Mouse (Mus musculus): ENCODE data around the gene Poc1b. TPM values are rescaled to one million over a fixed set of nuclear protein-coding genes. Genes with fewer than 3 reads are reported as not detected.

Poc1b gene
- polyA plus RNA-seq (2016; fragmentation: Nextera tagmentation; extraction: Ambion mirVana), result 8.5 and 8.7 TPM in 2 replicates

GRCm38 (mm10) chr10:99106703-99107631 is at the start of gene Poc1b:
TSS of gene Poc1b (plus strand) at chr10:99107036.
- Histone ChIP-seq H3K36me3 (peaks cover 28% of the 10 kb centered on the region), H3K4me1 (peaks cover 12% of the 10 kb centered on the region), H3K27ac (peak within 1 kb of the TSS; percentile 83), H3K4me3 (peak within 1 kb of the TSS; percentile 96), H3K27me3 (replicated peaks) (no peaks in the 10 kb centered on the region), H3K9me3 (replicated peaks) (peaks cover 5% of the 10 kb centered on the region; the same call in 1 of the 2 replicates), H3K4me2 (peak within 1 kb of the TSS; percentile 96), H3K9ac (peak within 1 kb of the TSS; percentile 93)
- ATAC-seq, result peak; percentile 92
- WGBS (ENCODE audit: insufficient replicate concordance), result under 1% methylated on average over 105 of the region's 106 CpGs

DNA sequence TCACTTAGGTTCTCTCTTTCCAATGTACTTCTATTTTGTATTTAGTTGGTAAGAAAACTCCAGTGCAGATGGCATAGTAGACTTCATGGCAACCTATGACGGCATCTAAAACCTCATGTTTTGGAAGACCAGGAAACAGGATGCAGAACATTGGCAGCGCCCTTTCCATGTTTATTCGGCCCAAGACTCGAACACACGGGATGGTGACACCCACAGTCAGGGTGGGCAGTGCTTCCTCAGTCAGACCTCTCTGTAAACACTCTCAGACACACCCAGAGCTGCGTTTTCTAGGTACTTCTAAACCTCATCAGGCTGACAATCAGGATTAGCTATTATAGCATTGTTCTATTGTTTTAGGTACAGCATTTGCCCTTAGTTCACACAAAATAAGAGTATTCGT is 46.2 kb upstream of the Poc1b start:
- Histone ChIP-seq H3K9ac (no peak overlapping the region), H3K27me3 (replicated peaks) (no peaks in the 10 kb centered on the region), H3K27ac (no peak overlapping the region), H3K36me3 (no peaks in the 10 kb centered on the region), H3K4me2 (no peak overlapping the region), H3K9me3 (replicated peaks) (no peaks in the 10 kb centered on the region), H3K4me3 (no peak overlapping the region), H3K4me1 (no peaks in the 10 kb centered on the region)
- WGBS (ENCODE audit: insufficient replicate concordance), result 61% methylated on average over 7 of the region's 7 CpGs
- no peak for ATAC-seq

DNA sequence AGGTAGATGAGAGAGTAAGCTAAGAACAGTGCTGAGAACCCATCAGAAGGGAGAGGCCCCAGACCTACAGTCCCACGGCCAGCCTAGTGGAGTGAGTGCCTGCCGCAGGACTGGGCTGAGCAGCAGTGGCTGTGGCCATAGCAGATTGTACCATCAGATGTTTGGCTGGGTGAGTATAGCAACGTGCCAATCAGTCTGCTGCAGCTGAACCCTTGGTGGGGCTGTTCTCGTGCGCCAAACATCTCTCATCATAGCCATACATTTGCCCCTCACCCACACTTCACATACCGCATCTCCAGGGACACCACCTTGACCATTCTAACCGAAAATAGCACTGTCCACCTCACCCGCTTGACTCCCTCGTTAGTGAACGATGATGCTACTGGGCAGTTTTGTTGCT is 45.4 kb upstream of the Poc1b start:
- H3K27me3 ChIP-seq (replicated peaks), result no peaks in the 10 kb centered on the region
- H3K9ac ChIP-seq, result no peak overlapping the region
- 78% methylated on average over 10 of the region's 10 CpGs for WGBS (ENCODE audit: insufficient replicate concordance)
- H3K9me3 ChIP-seq (replicated peaks), result no peaks in the 10 kb centered on the region
- H3K27ac ChIP-seq, result no peak overlapping the region
- H3K4me1 ChIP-seq, result no peaks in the 10 kb centered on the region
- no peak overlapping the region for H3K4me3 ChIP-seq
- no peak for ATAC-seq
- no peak overlapping the region for H3K4me2 ChIP-seq
- no peaks in the 10 kb centered on the region for H3K36me3 ChIP-seq

DNA sequence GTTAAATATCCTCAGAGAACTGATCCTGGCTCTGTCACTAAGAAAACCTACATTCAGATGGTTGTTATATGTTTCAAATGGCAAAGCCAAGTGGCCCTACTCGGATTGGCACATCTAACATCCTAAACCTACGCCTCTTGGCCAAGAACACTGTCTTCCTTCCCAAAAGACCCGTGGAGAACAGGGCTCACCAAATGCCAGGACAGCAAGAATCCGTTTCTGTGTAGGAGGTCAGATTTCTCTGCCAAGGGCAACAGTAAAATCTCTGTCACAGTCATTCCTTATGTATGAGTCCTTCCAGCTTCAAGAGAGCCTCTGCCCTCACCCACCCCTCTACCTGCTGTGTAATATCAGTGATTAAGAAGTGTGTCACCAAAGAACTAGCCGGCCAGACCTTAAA is 44.3 kb upstream of the Poc1b start:
- H3K27ac ChIP-seq, result no peak overlapping the region
- no peaks in the 10 kb centered on the region for H3K4me1 ChIP-seq
- H3K9ac ChIP-seq, result no peak overlapping the region
- H3K36me3 ChIP-seq, result no peaks in the 10 kb centered on the region
- no peak for ATAC-seq
- H3K27me3 ChIP-seq (replicated peaks), result no peaks in the 10 kb centered on the region
- no peaks in the 10 kb centered on the region for H3K9me3 ChIP-seq (replicated peaks)
- H3K4me3 ChIP-seq, result no peak overlapping the region
- WGBS (ENCODE audit: insufficient replicate concordance), result 60% methylated on average over 5 of the region's 5 CpGs
- H3K4me2 ChIP-seq, result no peak overlapping the region

- ATAC-seq, result no peak
- Histone ChIP-seq H3K36me3 (no peaks in the 10 kb centered on the region), H3K4me3 (no peak overlapping the region), H3K27ac (no peak overlapping the region), H3K4me2 (no peak overlapping the region), H3K9ac (no peak overlapping the region), H3K27me3 (replicated peaks) (no peaks in the 10 kb centered on the region), H3K9me3 (replicated peaks) (no peaks in the 10 kb centered on the region), H3K4me1 (no peaks in the 10 kb centered on the region)
- WGBS (ENCODE audit: insufficient replicate concordance), result 77% methylated on average over 18 of the region's 18 CpGs
Observed at GRCm38 (mm10) chr10:99076113-99076895, 30.5 kb upstream of the Poc1b start.

DNA sequence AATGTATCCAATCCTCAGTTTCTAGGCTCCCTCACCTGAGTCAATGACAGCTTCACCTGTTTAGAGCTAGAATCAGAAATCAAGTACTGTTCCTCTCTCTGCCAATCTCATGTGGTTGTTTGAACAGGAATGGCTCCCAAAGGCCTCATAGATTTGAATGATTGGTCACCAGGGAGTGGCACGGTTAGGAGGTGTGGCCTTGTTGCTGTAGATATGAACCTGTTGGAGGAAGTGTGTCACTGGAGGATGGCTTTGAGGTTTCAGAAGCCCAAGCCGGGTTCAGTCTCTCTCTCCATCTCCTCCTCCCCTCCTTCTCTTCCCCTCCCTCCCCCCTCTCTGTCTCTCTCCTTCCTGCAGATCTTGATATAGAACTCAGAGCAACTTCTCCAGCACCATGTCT is 28.2 kb upstream of the Poc1b start:
- Histone ChIP-seq H3K36me3 (no peaks in the 10 kb centered on the region), H3K4me3 (no peak overlapping the region), H3K4me2 (no peak overlapping the region), H3K9ac (no peak overlapping the region), H3K27me3 (replicated peaks) (no peaks in the 10 kb centered on the region), H3K4me1 (no peaks in the 10 kb centered on the region), H3K27ac (no peak overlapping the region), H3K9me3 (replicated peaks) (no peaks in the 10 kb centered on the region)
- no peak for ATAC-seq
- WGBS (ENCODE audit: insufficient replicate concordance), result 35% methylated on average over 2 of the region's 2 CpGs

DNA sequence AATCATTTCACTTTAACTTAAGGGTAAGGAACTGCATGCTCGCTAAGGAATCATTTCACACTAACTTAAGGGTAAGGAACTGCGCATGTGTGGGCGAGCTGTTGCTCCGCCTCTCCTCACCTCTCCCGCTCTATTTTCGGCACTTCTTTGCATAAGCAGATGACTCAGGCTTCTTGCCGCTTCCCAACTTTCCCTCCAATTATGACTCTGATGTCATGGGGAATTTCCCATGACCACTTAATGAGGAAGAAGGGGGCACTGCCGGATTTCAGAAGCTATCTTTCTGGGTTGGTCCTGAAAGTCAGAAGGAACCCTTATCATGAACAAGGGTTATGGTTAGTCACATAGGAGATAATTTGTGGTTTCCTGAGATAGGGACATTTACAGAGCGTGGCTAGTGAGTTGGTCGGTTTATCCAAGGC is 25.3 kb upstream of the Poc1b start:
- H3K4me1 ChIP-seq, result no peaks in the 10 kb centered on the region
- peaks cover 10% of the 10 kb centered on the region; the same call in 1 of the 2 replicates for H3K27me3 ChIP-seq (replicated peaks)
- H3K9ac ChIP-seq, result no peak overlapping the region
- 36% methylated on average over 10 of the region's 10 CpGs for WGBS (ENCODE audit: insufficient replicate concordance)
- no peak for ATAC-seq
- H3K36me3 ChIP-seq, result no peaks in the 10 kb centered on the region
- H3K4me3 ChIP-seq, result no peak overlapping the region
- no peaks in the 10 kb centered on the region for H3K9me3 ChIP-seq (replicated peaks)
- H3K4me2 ChIP-seq, result no peak overlapping the region
- no peak overlapping the region for H3K27ac ChIP-seq

DNA sequence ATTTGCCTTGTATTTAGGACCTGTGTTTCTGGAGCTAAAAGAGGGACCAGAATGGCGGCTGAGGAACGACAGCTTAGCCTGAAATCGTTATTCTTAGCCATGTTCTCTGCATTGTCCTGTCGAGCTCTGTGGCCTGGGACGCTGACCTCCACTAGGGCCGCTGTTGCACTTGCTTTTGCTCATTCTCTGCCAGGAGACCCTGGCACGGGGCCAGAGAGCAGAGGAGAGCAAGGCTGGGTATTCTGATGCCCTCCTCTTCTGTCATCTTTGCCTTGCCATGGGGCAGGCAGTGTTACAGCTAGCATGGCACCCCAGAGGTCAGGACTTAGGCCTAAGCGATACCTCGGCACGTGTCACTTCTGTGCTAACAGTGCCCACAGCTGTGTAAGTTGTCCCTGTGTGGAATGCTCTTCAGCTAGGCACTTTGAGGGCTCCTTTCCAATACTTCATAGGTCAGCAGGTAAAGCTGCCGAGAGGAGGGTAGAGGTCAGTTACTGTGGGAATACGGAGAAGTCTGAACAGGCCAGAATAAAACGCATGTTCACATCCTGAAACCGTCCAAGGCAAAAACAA is 23.3 kb upstream of the Poc1b start:
- H3K4me2 ChIP-seq, result no peak overlapping the region
- no peaks in the 10 kb centered on the region for H3K36me3 ChIP-seq
- WGBS (ENCODE audit: insufficient replicate concordance), result 81% methylated on average over 14 of the region's 14 CpGs
- H3K27ac ChIP-seq, result no peak overlapping the region
- H3K27me3 ChIP-seq (replicated peaks), result peaks cover 10% of the 10 kb centered on the region; the same call in 1 of the 2 replicates
- ATAC-seq, result no peak
- H3K9me3 ChIP-seq (replicated peaks), result no peaks in the 10 kb centered on the region
- H3K9ac ChIP-seq, result no peak overlapping the region
- H3K4me3 ChIP-seq, result no peak overlapping the region
- no peaks in the 10 kb centered on the region for H3K4me1 ChIP-seq

DNA sequence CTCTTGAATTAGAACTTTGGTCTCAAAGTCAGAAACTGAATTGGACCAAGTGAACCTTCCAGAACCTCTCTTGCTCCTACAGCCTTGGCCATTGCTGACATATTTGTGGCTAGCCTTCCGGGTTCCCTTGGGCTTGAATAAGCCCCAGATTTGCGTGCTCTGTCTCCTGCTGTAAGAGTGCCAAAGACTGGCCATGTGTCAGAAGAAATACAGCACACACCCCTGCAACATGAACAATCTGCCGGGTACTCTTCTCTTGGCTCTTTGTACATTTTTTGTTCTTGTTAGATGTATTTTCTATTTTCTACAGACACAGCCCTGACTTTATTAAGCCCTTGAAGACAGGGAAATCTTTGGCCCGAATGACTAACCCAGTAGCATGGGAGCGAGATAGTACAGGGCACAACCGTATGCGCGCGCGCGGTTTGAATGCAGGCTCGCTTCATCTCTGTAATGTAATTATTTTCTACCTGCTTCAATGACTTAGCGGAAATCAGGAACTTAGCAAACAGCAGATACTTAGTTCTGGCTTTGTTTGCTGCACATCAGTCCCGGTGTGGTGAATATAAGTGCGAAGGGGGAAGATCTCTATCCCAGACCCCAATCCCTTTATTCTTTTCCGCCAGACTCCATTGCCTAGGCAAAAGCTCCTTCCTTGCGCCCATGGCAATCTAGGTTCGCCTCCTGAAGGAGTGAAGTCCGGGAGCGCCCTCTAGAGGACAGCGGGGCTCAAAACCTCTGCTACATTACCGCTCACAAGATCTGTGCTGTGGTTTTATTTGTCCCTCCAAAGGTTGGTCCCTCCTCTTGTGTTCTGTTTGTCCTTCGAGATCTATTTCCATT is 22.2 kb upstream of the Poc1b start:
- Histone ChIP-seq H3K27ac (no peak overlapping the region), H3K4me2 (peak overlapping the region; percentile 27; the same call in 1 of the 2 replicates), H3K9me3 (replicated peaks) (no peaks in the 10 kb centered on the region), H3K4me3 (no peak overlapping the region), H3K27me3 (replicated peaks) (peaks cover 10% of the 10 kb centered on the region; the same call in 1 of the 2 replicates), H3K4me1 (no peaks in the 10 kb centered on the region), H3K36me3 (no peaks in the 10 kb centered on the region), H3K9ac (no peak overlapping the region)
- ATAC-seq, result no peak
- 41% methylated on average over 23 of the region's 23 CpGs for WGBS (ENCODE audit: insufficient replicate concordance)

- no peak for ATAC-seq
- WGBS (ENCODE audit: insufficient replicate concordance), result 45% methylated on average over 6 of the region's 6 CpGs
- H3K9me3 ChIP-seq (replicated peaks), result no peaks in the 10 kb centered on the region
Observed at GRCm38 (mm10) chr10:99085240-99085587, 21.6 kb upstream of the Poc1b start.

GRCm38 (mm10) chr10:99086029-99086428 is 20.8 kb upstream of the Poc1b start:
- Histone ChIP-seq H3K4me1 (no peaks in the 10 kb centered on the region), H3K27ac (no peak overlapping the region), H3K4me2 (no peak overlapping the region), H3K27me3 (replicated peaks) (peaks cover 10% of the 10 kb centered on the region; the same call in 1 of the 2 replicates), H3K4me3 (no peak overlapping the region), H3K36me3 (no peaks in the 10 kb centered on the region), H3K9me3 (replicated peaks) (no peaks in the 10 kb centered on the region), H3K9ac (no peak overlapping the region)
- ATAC-seq, result no peak
- 53% methylated on average over 6 of the region's 6 CpGs for WGBS (ENCODE audit: insufficient replicate concordance)

More at GRCm38 (mm10) chr10:99085240-99085587, 21.6 kb upstream of the Poc1b start:
- no peaks in the 10 kb centered on the region for H3K36me3 ChIP-seq
- no peak overlapping the region for H3K4me3 ChIP-seq
- H3K27ac ChIP-seq, result no peak overlapping the region
- H3K4me1 ChIP-seq, result no peaks in the 10 kb centered on the region
- no peak overlapping the region for H3K9ac ChIP-seq
- peaks cover 10% of the 10 kb centered on the region; the same call in 1 of the 2 replicates for H3K27me3 ChIP-seq (replicated peaks)
- no peak overlapping the region for H3K4me2 ChIP-seq
